Mouse (Mus musculus) liver, adult 2 months (tissue): ENCODE results near the gene Gadd45gip1. TPM values are rescaled to one million over a fixed set of nuclear protein-coding genes. Genes with fewer than 3 reads are reported as not detected.

Source experiments
- DNase-seq: peaks from one replicate; pipeline ENCODE4 v3.0.0-alpha.2; 2011; ENCODE audit warnings: low read depth, low spot score; ENCODE audit errors: extremely low read depth
- H3K27ac ChIP-seq: fragments of 200-500 bp; replicated peaks from 2 replicates; pipeline ENCODE4 v1.5.1; 2012; ENCODE audit warnings: low read depth, mild to moderate bottlenecking, control low read depth, inconsistent platforms, low read length; ENCODE audit not compliant: insufficient read depth
- H3K27me3 ChIP-seq: fragments of 200-500 bp; 2 replicates; pipeline ENCODE4 v1.6.1; 2012; ENCODE audit warnings: mild to moderate bottlenecking, moderate library complexity, low read length, inconsistent platforms; ENCODE audit not compliant: control insufficient read depth, insufficient read depth
- H3K36me3 ChIP-seq: fragments of 200-500 bp; 2 replicates; pipeline ENCODE4 v1.6.1; 2012; ENCODE audit warnings: low read length, inconsistent platforms; ENCODE audit not compliant: control insufficient read depth, insufficient read depth
- H3K4me1 ChIP-seq: fragments of 200-500 bp; 2 replicates; pipeline ENCODE4 v1.6.1; 2011; ENCODE audit warnings: low read length; ENCODE audit not compliant: control insufficient read depth, insufficient read depth
- H3K4me3 ChIP-seq: fragments of 200-500 bp; 2 replicates; pipeline ENCODE4 v1.5.1; 2011; ENCODE audit warnings: low read depth, mild to moderate bottlenecking, control low read depth, low read length, moderate library complexity; ENCODE audit not compliant: insufficient read depth
- H3K79me2 ChIP-seq: fragments of 200-500 bp; 2 replicates; pipeline ENCODE4 v1.6.1; 2012; ENCODE audit warnings: inconsistent platforms, mild to moderate bottlenecking, low read length, moderate library complexity; ENCODE audit not compliant: control insufficient read depth, insufficient read depth
- H3K9ac ChIP-seq: fragments of 200-500 bp; 2 replicates; pipeline ENCODE4 v1.6.1; 2012; ENCODE audit warnings: low read depth, mild to moderate bottlenecking, control low read depth, inconsistent platforms, low read length
- CTCF ChIP-seq: fragments of 200-500 bp; IDR thresholded peaks from 2 replicates; pipeline ENCODE4 v1.5.1; 2011; ENCODE audit warnings: low read depth, low read length, control low read depth
- POLR2A ChIP-seq: fragments of 200-500 bp; IDR thresholded peaks from 2 replicates; pipeline ENCODE4 v1.6.1; 2011; ENCODE audit warnings: low read length, control low read depth; ENCODE audit not compliant: insufficient read depth; ENCODE audit errors: extremely low read depth
- WGBS: fragments of 180-500 bp; shearing (Covaris S2); methylation state at CpG from one replicate; pipeline ENCODE4 v1.1.7; 2018; 5-methylcytosine and 5-hydroxymethylcytosine counted together
- polyA plus RNA-seq: library from polyadenylated mRNA; depleted of rRNA; stranded (reverse); fragments of >200 nt; gene quantifications from 2 replicates; pipeline ENCODE4 v1.2.3, GENCODE M21; 2012
- total RNA-seq: library from RNA; depleted of rRNA; stranded (reverse); fragments of >200 nt; gene quantifications from 2 replicates; pipeline ENCODE4 v1.2.3, GENCODE M21; 2014

Gene Gadd45gip1
- total and polyA plus RNA-seq, 2 experiments = 26.7 to 34.2 TPM

GRCm38 (mm10) chr8:84846722-84847572, 15.6 kb downstream of the Gadd45gip1 start, which contains the start of gene Calr:
Gene Calr, minus strand, starts transcription at chr8:84846934.
- H3K79me2 ChIP-seq = peaks cover 10% of the 10 kb centered on the region; the same call in 1 of the 2 replicates
- H3K36me3 ChIP-seq = peaks cover 33% of the 10 kb centered on the region
- H3K27me3 ChIP-seq = no peaks in the 10 kb centered on the region
- WGBS = under 1% methylated on average over 55 of the region's 55 CpGs
- peak within 1 kb of the TSS; percentile 85 for H3K27ac ChIP-seq
- TF ChIP-seq CTCF (0 out of 2 replicates have a peak, but pooled peaks have one; percentile 2), POLR2A (peak; percentile 99)
- H3K4me1 ChIP-seq = peaks cover 21% of the 10 kb centered on the region
- peak within 1 kb of the TSS; percentile 91 for H3K4me3 ChIP-seq
- DNase-seq = peak; percentile 99
- peak within 1 kb of the TSS; percentile 96 for H3K9ac ChIP-seq

- H3K4me3 ChIP-seq = 0 out of 2 replicates have a peak overlapping the region, but pooled peaks have one; percentile 68
- WGBS = 34% methylated on average over 6 of the region's 6 CpGs
These were observed 16.5 kb downstream of the Gadd45gip1 start for GRCm38 (mm10) chr8:84847684-84848435.

GRCm38 (mm10) chr8:84856434-84856833, 25.1 kb downstream of the Gadd45gip1 start:
- H3K9ac ChIP-seq = no peak overlapping the region
- peaks cover 3% of the 10 kb centered on the region; the same call in 1 of the 2 replicates for H3K36me3 ChIP-seq
- H3K27ac ChIP-seq = no peak overlapping the region
- WGBS = 96% methylated on average over 3 of the region's 3 CpGs
- H3K27me3 ChIP-seq = no peaks in the 10 kb centered on the region
- TF ChIP-seq CTCF = no peak
- TF ChIP-seq POLR2A = no peak
- peaks cover 9% of the 10 kb centered on the region; the same call in 1 of the 2 replicates for H3K79me2 ChIP-seq
- H3K4me3 ChIP-seq = no peak overlapping the region
- no peak for DNase-seq
- peaks cover 4% of the 10 kb centered on the region; the same call in 1 of the 2 replicates for H3K4me1 ChIP-seq

More at GRCm38 (mm10) chr8:84847684-84848435, 16.5 kb downstream of the Gadd45gip1 start:
- Histone ChIP-seq H3K27me3 (no peaks in the 10 kb centered on the region), H3K9ac (peak overlapping the region; percentile 38), H3K36me3 (peaks cover 25% of the 10 kb centered on the region), H3K27ac (peak overlapping the region; percentile 75), H3K4me1 (peaks cover 20% of the 10 kb centered on the region), H3K79me2 (peaks cover 10% of the 10 kb centered on the region; the same call in 1 of the 2 replicates)
- no peak for TF ChIP-seq CTCF
- TF ChIP-seq POLR2A = no peak
- peak; percentile 72 for DNase-seq

- peak within 1 kb of the TSS; percentile 58; the same call in 1 of the 2 replicates for H3K27ac ChIP-seq
- peaks cover 4% of the 10 kb centered on the region; the same call in 1 of the 2 replicates for H3K4me1 ChIP-seq
- peaks cover 9% of the 10 kb centered on the region; the same call in 1 of the 2 replicates for H3K79me2 ChIP-seq
- H3K4me3 ChIP-seq = peak within 1 kb of the TSS; percentile 83
- peaks cover 5% of the 10 kb centered on the region; the same call in 1 of the 2 replicates for H3K36me3 ChIP-seq
- no peak for TF ChIP-seq CTCF
- TF ChIP-seq POLR2A = peak; percentile 85
- WGBS = 1% methylated on average over 39 of the region's 39 CpGs
- H3K9ac ChIP-seq = peak within 1 kb of the TSS; percentile 93
- DNase-seq = peak; percentile 90
- H3K27me3 ChIP-seq = no peaks in the 10 kb centered on the region
These were observed 25.6 kb downstream of the Gadd45gip1 start, which contains the start of gene Farsa for GRCm38 (mm10) chr8:84856864-84857441. Gene Farsa, plus strand, starts transcription at chr8:84856989.
